Comparison of ENCODE assay signal across 9 mouse cellular contexts in the genomic region with DNA sequence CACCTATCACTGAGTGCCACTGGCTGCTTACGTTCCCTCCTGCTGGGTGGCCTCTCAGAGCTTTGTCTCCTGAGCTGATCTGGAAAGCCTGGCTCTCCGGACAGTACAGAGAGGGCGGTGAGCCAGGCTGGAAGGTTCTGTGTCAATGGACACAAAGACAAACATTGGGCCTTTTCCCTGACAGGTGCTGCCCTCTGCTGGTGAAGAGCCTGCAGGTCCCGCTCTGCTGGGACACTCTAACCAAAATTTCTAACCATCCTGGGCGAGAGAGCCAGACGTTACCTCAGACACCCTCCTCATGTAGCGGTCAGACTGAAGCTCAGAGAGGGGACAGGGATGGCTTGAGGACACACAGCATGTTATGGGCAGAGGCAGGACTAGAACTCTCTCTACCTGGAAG.
DNase-seq lines count a peak whose midpoint lies in the region; ATAC-seq and TF ChIP-seq lines count a peak whose summit lies in the region.
"Had no signal": no experiment of that assay in that cellular context is flagged by ENCODE, and none has a peak within 500 bp of the region (broad histone marks: within the 10 kb centered on the region; RNA-seq: fewer than 3 reads in every experiment).

No protein-coding gene starts in this region.

- no peaks in the 10 kb centered on the region for H3K27me3 ChIP-seq in liver, embryonic 12.5 days (replicated peaks)
- no peaks in the 10 kb centered on the region for H3K27me3 ChIP-seq in forebrain, postnatal 0 days (ENCODE audit: insufficient read depth, low read length)
- no peaks in the 10 kb centered on the region for H3K27me3 ChIP-seq in intestine, embryonic 14.5 days (replicated peaks; ENCODE audit: control insufficient read depth, insufficient read depth, low read length)
- H3K27me3 ChIP-seq in liver, embryonic 13.5 days = no peaks in the 10 kb centered on the region
- H3K27me3 ChIP-seq in neural tube, embryonic 12.5 days (replicated peaks) = no peaks in the 10 kb centered on the region

- H3K27ac ChIP-seq in liver, embryonic 12.5 days = no peak overlapping the region
- no peak overlapping the region for H3K27ac ChIP-seq in forebrain, postnatal 0 days (ENCODE audit: low read depth, low read length)
- no peak overlapping the region for H3K27ac ChIP-seq in intestine, embryonic 14.5 days (ENCODE audit: low read depth)
- no peak overlapping the region for H3K27ac ChIP-seq in liver, embryonic 13.5 days
- H3K27ac ChIP-seq in neural tube, embryonic 12.5 days = no peak overlapping the region
- H3K27ac ChIP-seq: macrophage had no signal

- 25% methylated on average over 7 of the region's 7 CpGs for WGBS in liver, embryonic 12.5 days (ENCODE audit: insufficient replicate concordance)
- WGBS in forebrain, postnatal 0 days = 24% methylated on average over 7 of the region's 7 CpGs
- WGBS in intestine, embryonic 14.5 days = 47% methylated on average over 7 of the region's 7 CpGs
- 29% methylated on average over 7 of the region's 7 CpGs for WGBS in liver, embryonic 13.5 days (ENCODE audit: insufficient replicate concordance)
- WGBS in neural tube, embryonic 12.5 days = 29% methylated on average over 7 of the region's 7 CpGs

- peak; percentile 91 for TF ChIP-seq CTCF in forebrain, postnatal 0 days (IDR thresholded peaks at IDR 0.05; ENCODE audit: low read depth)

- no peaks in the 10 kb centered on the region for H3K9me3 ChIP-seq in liver, embryonic 12.5 days (replicated peaks)
- no peaks in the 10 kb centered on the region for H3K9me3 ChIP-seq in forebrain, postnatal 0 days (ENCODE audit: low read length)
- H3K9me3 ChIP-seq in intestine, embryonic 14.5 days (ENCODE audit: control insufficient read depth, low read length) = no peaks in the 10 kb centered on the region
- no peaks in the 10 kb centered on the region for H3K9me3 ChIP-seq in liver, embryonic 13.5 days (replicated peaks)
- no peaks in the 10 kb centered on the region for H3K9me3 ChIP-seq in neural tube, embryonic 12.5 days

- peaks cover 23% of the 10 kb centered on the region for H3K36me3 ChIP-seq in liver, embryonic 12.5 days
- peaks cover 47% of the 10 kb centered on the region for H3K36me3 ChIP-seq in forebrain, postnatal 0 days (ENCODE audit: insufficient read depth)
- peaks cover 47% of the 10 kb centered on the region for H3K36me3 ChIP-seq in intestine, embryonic 14.5 days (ENCODE audit: control insufficient read depth, insufficient read depth, low read length)
- peaks cover 16% of the 10 kb centered on the region for H3K36me3 ChIP-seq in liver, embryonic 13.5 days
- H3K36me3 ChIP-seq in neural tube, embryonic 12.5 days = peaks cover 81% of the 10 kb centered on the region

- H3K4me2 ChIP-seq in liver, embryonic 12.5 days = no peak overlapping the region
- no peak overlapping the region for H3K4me2 ChIP-seq in forebrain, postnatal 0 days (ENCODE audit: low read depth)
- no peak overlapping the region for H3K4me2 ChIP-seq in intestine, embryonic 14.5 days (ENCODE audit: low read length)
- H3K4me2 ChIP-seq in liver, embryonic 13.5 days = no peak overlapping the region
- H3K4me2 ChIP-seq in neural tube, embryonic 12.5 days (replicated peaks) = no peak overlapping the region

- H3K4me1 ChIP-seq in liver, embryonic 12.5 days = no peaks in the 10 kb centered on the region
- no peaks in the 10 kb centered on the region for H3K4me1 ChIP-seq in forebrain, postnatal 0 days (ENCODE audit: insufficient read depth)
- no peaks in the 10 kb centered on the region for H3K4me1 ChIP-seq in intestine, embryonic 14.5 days (replicated peaks; ENCODE audit: control insufficient read depth, insufficient read depth, low read length)
- no peaks in the 10 kb centered on the region for H3K4me1 ChIP-seq in liver, embryonic 13.5 days (replicated peaks)
- no peaks in the 10 kb centered on the region for H3K4me1 ChIP-seq in neural tube, embryonic 12.5 days

- DNase-seq in liver = peak; percentile 64
- DNase-seq in cerebellum, adult 18-20 months = peak; percentile 88 to 90
- DNase-seq in forebrain, postnatal 0 days = peak; percentile 84
- peak; percentile 83 for DNase-seq in intestine, embryonic 14.5 days (ENCODE audit: low spot score)
- DNase-seq in liver, embryonic 13.5 days = no peak
- peak; percentile 32 to 52 for DNase-seq in thymus, postnatal 36 days

- no peak overlapping the region for H3K4me3 ChIP-seq in liver, embryonic 12.5 days
- no peak overlapping the region for H3K4me3 ChIP-seq in forebrain, postnatal 0 days (ENCODE audit: low read depth, low read length)
- H3K4me3 ChIP-seq in intestine, embryonic 14.5 days (ENCODE audit: low read depth, low read length) = no peak overlapping the region
- H3K4me3 ChIP-seq in liver, embryonic 13.5 days (replicated peaks) = no peak overlapping the region
- no peak overlapping the region for H3K4me3 ChIP-seq in neural tube, embryonic 12.5 days

- ATAC-seq in liver, embryonic 12.5 days = no peak
- peak; percentile 68; the same call in 1 of the 2 replicates for ATAC-seq in forebrain, postnatal 0 days
- peak; percentile 25; the same call in 1 of the 2 replicates for ATAC-seq in intestine, embryonic 14.5 days (replicated peaks; ENCODE audit: low FRiP score, low TSS enrichment, low read depth)
- ATAC-seq in liver, embryonic 13.5 days (ENCODE audit: low read depth) = peak; percentile 21; the same call in 1 of the 2 replicates
- ATAC-seq in neural tube, embryonic 12.5 days (ENCODE audit: low FRiP score, low read depth) = 0 out of 2 replicates have a peak, but pooled peaks have one; percentile 23

- H3K9ac ChIP-seq in liver, embryonic 12.5 days = no peak overlapping the region
- no peak overlapping the region for H3K9ac ChIP-seq in forebrain, postnatal 0 days
- no peak overlapping the region for H3K9ac ChIP-seq in intestine, embryonic 14.5 days (ENCODE audit: low read length)
- no peak overlapping the region for H3K9ac ChIP-seq in liver, embryonic 13.5 days
- H3K9ac ChIP-seq in neural tube, embryonic 12.5 days = no peak overlapping the region
